Comparison of ENCODE assay signal across 22 mouse cellular contexts in genomic region chr7:28334534-28334933, GRCm38 (mm10). TPM values are rescaled to one million over a fixed set of nuclear protein-coding genes. Genes with fewer than 3 reads are reported as not detected.
DNase-seq lines count a peak whose midpoint lies in the region; ATAC-seq and TF ChIP-seq lines count a peak whose summit lies in the region.
"Had no signal": no experiment of that assay in that cellular context is flagged by ENCODE, and none has a peak within 500 bp of the region (broad histone marks: within the 10 kb centered on the region; RNA-seq: fewer than 3 reads in every experiment).

No protein-coding gene starts in this region.

- H3K4me3 ChIP-seq in limb, embryonic 13.5 days: no peak overlapping the region
- H3K4me3 ChIP-seq in limb, embryonic 10.5 days: no peak overlapping the region
- no peak overlapping the region for H3K4me3 ChIP-seq in liver, postnatal 0 days (ENCODE audit: low read depth, low read length)
- H3K4me3 ChIP-seq in kidney, embryonic 14.5 days (ENCODE audit: low read length): no peak overlapping the region
- H3K4me3 ChIP-seq: forebrain, embryonic 15.5 days; hindbrain, embryonic 10.5 days; hindbrain, embryonic 13.5 days; intestine, embryonic 15.5 days had no signal

- H3K4me1 ChIP-seq in limb, embryonic 13.5 days: peaks cover 20% of the 10 kb centered on the region
- H3K4me1 ChIP-seq in limb, embryonic 10.5 days: peaks cover 11% of the 10 kb centered on the region
- H3K4me1 ChIP-seq in liver, postnatal 0 days (ENCODE audit: insufficient read depth): peaks cover 11% of the 10 kb centered on the region
- H3K4me1 ChIP-seq in kidney, embryonic 14.5 days (ENCODE audit: control insufficient read depth, insufficient read depth, low read length): peaks cover 6% of the 10 kb centered on the region; the same call in 1 of the 2 replicates

- peaks cover 37% of the 10 kb centered on the region for H3K36me3 ChIP-seq in limb, embryonic 13.5 days
- H3K36me3 ChIP-seq in limb, embryonic 10.5 days: peaks cover 68% of the 10 kb centered on the region
- peaks cover 23% of the 10 kb centered on the region for H3K36me3 ChIP-seq in liver, postnatal 0 days (replicated peaks; ENCODE audit: insufficient read depth, low read length)
- peaks cover 26% of the 10 kb centered on the region for H3K36me3 ChIP-seq in kidney, embryonic 14.5 days (ENCODE audit: control insufficient read depth, insufficient read depth, low read length)

- no peak overlapping the region for H3K27ac ChIP-seq in limb, embryonic 13.5 days
- no peak overlapping the region for H3K27ac ChIP-seq in limb, embryonic 10.5 days
- H3K27ac ChIP-seq in liver, postnatal 0 days (ENCODE audit: low read depth): no peak overlapping the region
- H3K27ac ChIP-seq in kidney, embryonic 14.5 days (ENCODE audit: low read depth, low read length): no peak overlapping the region
- H3K27ac ChIP-seq: forebrain, embryonic 15.5 days; hindbrain, embryonic 10.5 days; hindbrain, embryonic 13.5 days; intestine, embryonic 15.5 days had no signal

- peak overlapping the region; percentile 43; the same call in 1 of the 2 replicates for H3K9ac ChIP-seq in limb, embryonic 13.5 days
- H3K9ac ChIP-seq in liver, postnatal 0 days (replicated peaks): no peak overlapping the region
- no peak overlapping the region for H3K9ac ChIP-seq in kidney, embryonic 14.5 days (ENCODE audit: low read depth, low read length)
- H3K9ac ChIP-seq: forebrain, embryonic 15.5 days; hindbrain, embryonic 13.5 days; intestine, embryonic 15.5 days had no signal

- H3K27me3 ChIP-seq in limb, embryonic 13.5 days: no peaks in the 10 kb centered on the region
- H3K27me3 ChIP-seq in limb, embryonic 10.5 days (ENCODE audit: low read depth, poor library complexity, severe bottlenecking): no peaks in the 10 kb centered on the region
- H3K27me3 ChIP-seq in liver, postnatal 0 days (ENCODE audit: insufficient read depth, low read length): no peaks in the 10 kb centered on the region
- no peaks in the 10 kb centered on the region for H3K27me3 ChIP-seq in kidney, embryonic 14.5 days (ENCODE audit: control insufficient read depth, insufficient read depth, low read length)
- H3K27me3 ChIP-seq: forebrain, embryonic 15.5 days; hindbrain, embryonic 13.5 days; intestine, embryonic 15.5 days; Patski had no signal

- H3K9me3 ChIP-seq in limb, embryonic 13.5 days: no peaks in the 10 kb centered on the region
- no peaks in the 10 kb centered on the region for H3K9me3 ChIP-seq in limb, embryonic 10.5 days (replicated peaks)
- no peaks in the 10 kb centered on the region for H3K9me3 ChIP-seq in liver, postnatal 0 days (ENCODE audit: low read length)
- H3K9me3 ChIP-seq in kidney, embryonic 14.5 days (ENCODE audit: control insufficient read depth, low read length): no peaks in the 10 kb centered on the region
- H3K9me3 ChIP-seq: forebrain, embryonic 15.5 days; hindbrain, embryonic 10.5 days; hindbrain, embryonic 13.5 days; intestine, embryonic 15.5 days had no signal

- 87% methylated on average over 4 of the region's 4 CpGs for WGBS in limb, embryonic 13.5 days
- WGBS in limb, embryonic 10.5 days: 90% methylated on average over 4 of the region's 4 CpGs
- 91% methylated on average over 4 of the region's 4 CpGs for WGBS in liver, postnatal 0 days (ENCODE audit: insufficient replicate concordance)
- WGBS in kidney, embryonic 14.5 days: 94% methylated on average over 4 of the region's 4 CpGs

- no peak for TF ChIP-seq CTCF in liver, postnatal 0 days (IDR thresholded peaks at IDR 0.05; ENCODE audit: low read depth)

- DNase-seq in limb, embryonic 10.5 days (ENCODE audit: low spot score): no peak
- DNase-seq in 3T3-L1 (ENCODE audit: low read depth, low spot score) (peak; percentile 82), NIH3T3 (ENCODE audit: low read depth) (peak; percentile 77)
- DNase-seq in liver, postnatal 0 days: no peak
- DNase-seq: adrenal gland, postnatal 10 days; adrenal gland, postnatal 36 days; cerebellum, adult 18-20 months; cerebellum, adult 9-10 months; cerebellum, postnatal 14 days; gastrocnemius, postnatal 14 days; heart, adult 11 months; heart, postnatal 36 days had no signal

- no peak overlapping the region for H3K4me2 ChIP-seq in limb, embryonic 13.5 days (replicated peaks)
- H3K4me2 ChIP-seq in liver, postnatal 0 days (ENCODE audit: low read depth, low read length): no peak overlapping the region
- no peak overlapping the region for H3K4me2 ChIP-seq in kidney, embryonic 14.5 days (replicated peaks; ENCODE audit: low read depth, low read length)
- H3K4me2 ChIP-seq: forebrain, embryonic 15.5 days; heart, embryonic 11.5 days; hindbrain, embryonic 13.5 days; intestine, embryonic 15.5 days had no signal

- no peak for TF ChIP-seq EP300 in liver, postnatal 0 days (IDR thresholded peaks at IDR 0.05; ENCODE audit: low read depth)

- no peak for ATAC-seq in limb, embryonic 13.5 days (ENCODE audit: low FRiP score, low read depth)
- ATAC-seq in liver, postnatal 0 days: no peak
- no peak for ATAC-seq in kidney, embryonic 14.5 days (ENCODE audit: low FRiP score, low TSS enrichment)
- ATAC-seq: forebrain, embryonic 15.5 days; hindbrain, embryonic 16.5 days; intestine, embryonic 15.5 days; Patski had no signal

RNA-seq across cellular contexts. Expression of gene Supt5, which starts 4.0 kb away (rescaled TPM):
- polyA plus RNA-seq in limb, embryonic 13.5 days (2015; fragmentation: Nextera tagmentation; extraction: Ambion mirVana): 98.8 and 106 TPM in 2 replicates
- polyA plus RNA-seq in limb, embryonic 10.5 days (2016; fragmentation: Nextera tagmentation; extraction: Ambion mirVana): 123 and 124 TPM in 2 replicates
- polyA plus RNA-seq in liver, postnatal 0 days (2015; fragmentation: Nextera tagmentation; extraction: Ambion mirVana): 18.7 and 21.0 TPM in 2 replicates
- polyA plus RNA-seq in kidney, embryonic 14.5 days (2014; fragmentation: Nextera tagmentation; extraction: Ambion mirVana): 46.6 and 84.5 TPM in 2 replicates

RNA-seq across cellular contexts. Expression of gene Rps16, which starts 15.9 kb away (rescaled TPM):
- polyA plus RNA-seq in limb, embryonic 13.5 days (2015; fragmentation: Nextera tagmentation; extraction: Ambion mirVana): 908 and 932 TPM in 2 replicates
- polyA plus RNA-seq in limb, embryonic 10.5 days (2016; fragmentation: Nextera tagmentation; extraction: Ambion mirVana): 972 and 1,174 TPM in 2 replicates
- polyA plus RNA-seq in liver, postnatal 0 days (2015; fragmentation: Nextera tagmentation; extraction: Ambion mirVana): 653 and 673 TPM in 2 replicates
- 1,287 and 1,567 TPM in 2 replicates for polyA plus RNA-seq in kidney, embryonic 14.5 days (2014; fragmentation: Nextera tagmentation; extraction: Ambion mirVana)

RNA-seq across cellular contexts. Expression of gene Timm50, which starts 22.7 kb away (rescaled TPM):
- 144 and 146 TPM in 2 replicates for polyA plus RNA-seq in limb, embryonic 13.5 days (2015; fragmentation: Nextera tagmentation; extraction: Ambion mirVana)
- 223 and 243 TPM in 2 replicates for polyA plus RNA-seq in limb, embryonic 10.5 days (2016; fragmentation: Nextera tagmentation; extraction: Ambion mirVana)
- 52.0 and 53.9 TPM in 2 replicates for polyA plus RNA-seq in liver, postnatal 0 days (2015; fragmentation: Nextera tagmentation; extraction: Ambion mirVana)
- polyA plus RNA-seq in kidney, embryonic 14.5 days (2014; fragmentation: Nextera tagmentation; extraction: Ambion mirVana): 165 and 191 TPM in 2 replicates

RNA-seq across cellular contexts. Expression of gene Dll3, which starts 32.5 kb away (rescaled TPM):
- 1.3 and 1.4 TPM in 2 replicates for polyA plus RNA-seq in limb, embryonic 13.5 days (2015; fragmentation: Nextera tagmentation; extraction: Ambion mirVana)
- polyA plus RNA-seq in limb, embryonic 10.5 days (2016; fragmentation: Nextera tagmentation; extraction: Ambion mirVana): 0.56 and 2.3 TPM in 2 replicates
- polyA plus RNA-seq in liver, postnatal 0 days (2015; fragmentation: Nextera tagmentation; extraction: Ambion mirVana): 0.12 TPM in 1 of 2 replicates, not detected in the other
- 0.51 and 0.93 TPM in 2 replicates for polyA plus RNA-seq in kidney, embryonic 14.5 days (2014; fragmentation: Nextera tagmentation; extraction: Ambion mirVana)
- polyA plus RNA-seq: heart, postnatal 0 days had no signal

RNA-seq across cellular contexts. Expression of gene Plekhg2, which starts 37.9 kb away (rescaled TPM):
- polyA plus RNA-seq in limb, embryonic 13.5 days (2015; fragmentation: Nextera tagmentation; extraction: Ambion mirVana): 89.5 and 98.3 TPM in 2 replicates
- polyA plus RNA-seq in limb, embryonic 10.5 days (2016; fragmentation: Nextera tagmentation; extraction: Ambion mirVana): 90.5 and 118 TPM in 2 replicates
- polyA plus RNA-seq in liver, postnatal 0 days (2015; fragmentation: Nextera tagmentation; extraction: Ambion mirVana): 2.8 and 3.9 TPM in 2 replicates
- 52.4 and 70.8 TPM in 2 replicates for polyA plus RNA-seq in kidney, embryonic 14.5 days (2014; fragmentation: Nextera tagmentation; extraction: Ambion mirVana)

Comparison
In these comparisons a context has a peak if more than half of its experiments do, and no peak if none do; other contexts are left out.
1. DNase-seq: peak in 3T3-L1 (single experiment) and NIH3T3 (single experiment); none in limb, embryonic 10.5 days (single experiment) and liver, postnatal 0 days (single experiment).